Mouse (Mus musculus) erythroblast, embryonic 14.5 days (primary cell): ENCODE data around the gene Jmjd6.

ENCODE experiments used
- GATA1 ChIP-seq: IDR thresholded peaks from 2 replicates; pipeline ENCODE4 v1.6.1; 2012; ENCODE audit warnings: low read length, inconsistent platforms, mixed read lengths
- TAL1 ChIP-seq: IDR thresholded peaks from 3 replicates; pipeline ENCODE4 v1.6.1; 2012; ENCODE audit warnings: low read length, inconsistent platforms, mixed read lengths

DNA sequence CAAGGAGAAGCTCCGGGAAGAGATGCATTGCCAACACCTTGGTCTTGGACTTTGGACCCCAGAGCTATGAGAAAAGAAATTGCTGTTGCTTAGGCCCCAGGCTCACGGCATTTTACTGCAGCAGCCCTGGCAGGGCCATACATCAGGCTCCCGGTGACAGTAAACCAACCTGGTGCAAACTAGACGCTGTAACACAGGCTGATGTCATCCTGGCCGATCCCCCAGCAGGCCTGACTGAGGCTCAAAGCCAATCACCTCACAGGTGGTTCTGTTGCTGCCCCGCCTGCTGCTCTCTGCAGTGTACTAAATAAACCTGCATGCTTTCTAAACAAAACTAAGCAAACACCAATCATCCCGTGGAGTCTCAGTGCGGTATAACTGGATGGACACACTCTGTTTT, 24.5 kb downstream of the Jmjd6 start:
- TF ChIP-seq GATA1 (no peak), TAL1 (no peak)
